Comparison of ENCODE assay signal across 20 mouse cellular contexts in genomic region chr7:25112956-25113603, GRCm38 (mm10).
"Had no signal": no experiment of that assay in that cellular context is flagged by ENCODE, and none has a peak within 500 bp of the region (broad histone marks: within the 10 kb centered on the region; RNA-seq: fewer than 3 reads in every experiment).

No protein-coding gene starts in this region.

- H3K27me3 ChIP-seq: hindbrain, embryonic 13.5 days; hindbrain, embryonic 15.5 days had no signal

- H3K4me1 ChIP-seq: heart, embryonic 13.5 days; heart, embryonic 15.5 days; hindbrain, embryonic 13.5 days; hindbrain, embryonic 15.5 days; limb, embryonic 13.5 days; limb, embryonic 15.5 days; liver, embryonic 12.5 days had no signal

- H3K4me3 ChIP-seq: heart, adult 2 months; heart, embryonic 13.5 days; heart, embryonic 15.5 days; hindbrain, embryonic 13.5 days; hindbrain, embryonic 15.5 days; kidney, embryonic 15.5 days; limb, embryonic 13.5 days; limb, embryonic 15.5 days; liver, embryonic 12.5 days had no signal

- H3K27ac ChIP-seq: heart, adult 2 months; heart, embryonic 13.5 days; heart, embryonic 15.5 days; hindbrain, embryonic 13.5 days; hindbrain, embryonic 15.5 days; kidney, embryonic 15.5 days; kidney, postnatal 0 days; limb, embryonic 13.5 days; limb, embryonic 15.5 days; liver, embryonic 12.5 days had no signal

- H3K36me3 ChIP-seq: heart, embryonic 13.5 days; heart, embryonic 15.5 days; kidney, embryonic 15.5 days; limb, embryonic 13.5 days; limb, embryonic 15.5 days; liver, embryonic 12.5 days had no signal

- DNase-seq: gastrocnemius, postnatal 14 days; gastrocnemius, postnatal 36 days; heart, adult 11 months; heart, adult 2 months; heart, postnatal 14 days; heart, postnatal 36 days; kidney, adult 11 months; kidney, adult 2 months; kidney, adult 9 months; kidney, postnatal 14 days; kidney, postnatal 36 days had no signal
